7 mouse cellular contexts compared by ENCODE assay signal in the genomic region with DNA sequence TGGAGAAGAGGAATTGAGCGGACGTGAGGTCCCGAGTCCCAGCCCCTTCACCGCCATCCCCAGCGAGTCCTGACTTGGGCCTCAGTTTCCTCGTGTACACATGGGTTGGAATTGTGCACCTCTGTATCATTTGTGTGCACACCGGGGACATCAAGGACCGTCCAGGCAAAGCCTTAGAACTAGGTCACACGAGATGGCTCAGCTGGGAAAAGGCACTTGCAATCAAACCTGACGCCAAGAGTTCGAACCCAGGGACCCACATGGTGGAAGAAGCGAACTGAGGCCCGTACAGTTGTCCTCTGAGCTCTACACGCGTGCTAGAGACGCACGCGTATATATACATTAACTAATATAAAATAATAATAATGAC. TPM values are rescaled to one million over a fixed set of nuclear protein-coding genes. Genes with fewer than 3 reads are reported as not detected.
DNase-seq lines count a peak whose midpoint lies in the region; ATAC-seq and TF ChIP-seq lines count a peak whose summit lies in the region.

No protein-coding gene starts in this region.

- peak overlapping the region; percentile 84 for H3K4me3 ChIP-seq in spleen, adult 2 months (ENCODE audit: extremely low read depth, insufficient read depth, insufficient read length)
- H3K4me3 ChIP-seq in forebrain, embryonic 12.5 days (replicated peaks), result peak overlapping the region; percentile 79
- H3K4me3 ChIP-seq in limb, embryonic 14.5 days (replicated peaks; ENCODE audit: low read length), result peak overlapping the region; percentile 84
- peak overlapping the region; percentile 91 for H3K4me3 ChIP-seq in stomach, embryonic 15.5 days (replicated peaks)

- no peak for TF ChIP-seq CTCF in spleen, adult 2 months (IDR thresholded peaks at IDR 0.05; ENCODE audit: extremely low read depth, insufficient read depth, insufficient read length, insufficient replicate concordance)

- no peaks in the 10 kb centered on the region for H3K27me3 ChIP-seq in spleen, adult 2 months (ENCODE audit: control insufficient read depth, insufficient read depth, low read length)
- H3K27me3 ChIP-seq in forebrain, embryonic 12.5 days, result peaks cover 7% of the 10 kb centered on the region; the same call in 1 of the 2 replicates
- no peaks in the 10 kb centered on the region for H3K27me3 ChIP-seq in limb, embryonic 14.5 days (ENCODE audit: control insufficient read depth, insufficient read depth, low read length)
- H3K27me3 ChIP-seq in stomach, embryonic 15.5 days (replicated peaks), result no peaks in the 10 kb centered on the region

- WGBS in spleen, adult 2 months, result 11% methylated on average over 18 of the region's 18 CpGs
- 5% methylated on average over 18 of the region's 18 CpGs for WGBS in forebrain, embryonic 12.5 days
- WGBS in limb, embryonic 14.5 days, result 4% methylated on average over 17 of the region's 18 CpGs
- 4% methylated on average over 18 of the region's 18 CpGs for WGBS in stomach, embryonic 15.5 days

- ATAC-seq in forebrain, embryonic 12.5 days (ENCODE audit: low FRiP score), result no peak; the same call in 1 of the 2 replicates
- no peak for ATAC-seq in limb, embryonic 14.5 days (ENCODE audit: low FRiP score, low read depth)
- ATAC-seq in stomach, embryonic 15.5 days (ENCODE audit: insufficient read depth, low FRiP score, low read depth), result no peak

- no peaks in the 10 kb centered on the region for H3K9me3 ChIP-seq in forebrain, embryonic 12.5 days
- no peaks in the 10 kb centered on the region for H3K9me3 ChIP-seq in limb, embryonic 14.5 days (ENCODE audit: control insufficient read depth, low read length)
- H3K9me3 ChIP-seq in stomach, embryonic 15.5 days, result no peaks in the 10 kb centered on the region

- peak overlapping the region; percentile 67 for H3K9ac ChIP-seq in forebrain, embryonic 12.5 days
- H3K9ac ChIP-seq in limb, embryonic 14.5 days (ENCODE audit: low read depth, low read length, severe bottlenecking), result peak overlapping the region; percentile 80
- peak overlapping the region; percentile 51; the same call in 1 of the 2 replicates for H3K9ac ChIP-seq in stomach, embryonic 15.5 days

- DNase-seq in spleen, adult 2 months (ENCODE audit: low read depth in 1 of 2, low spot score in 2 of 2), result no peak
- DNase-seq in spleen, adult 12 weeks (ENCODE audit: low spot score), result no peak
- DNase-seq in limb, embryonic 14.5 days (ENCODE audit: low spot score), result no peak
- DNase-seq in gastrocnemius, postnatal 4 days (ENCODE audit: low spot score in 2 of 2), result no peak
- no peak for DNase-seq in lung, postnatal 36 days

- no peaks in the 10 kb centered on the region for H3K36me3 ChIP-seq in spleen, adult 2 months (ENCODE audit: control insufficient read depth, insufficient read depth, low read length)
- no peaks in the 10 kb centered on the region for H3K36me3 ChIP-seq in forebrain, embryonic 12.5 days (replicated peaks)
- H3K36me3 ChIP-seq in limb, embryonic 14.5 days (ENCODE audit: control insufficient read depth, insufficient read depth, low read length), result no peaks in the 10 kb centered on the region
- H3K36me3 ChIP-seq in stomach, embryonic 15.5 days, result no peaks in the 10 kb centered on the region

- H3K4me2 ChIP-seq in forebrain, embryonic 12.5 days, result peak overlapping the region; percentile 97
- H3K4me2 ChIP-seq in limb, embryonic 14.5 days (replicated peaks; ENCODE audit: low read depth, low read length, severe bottlenecking), result peak overlapping the region; percentile 98
- H3K4me2 ChIP-seq in stomach, embryonic 15.5 days, result peak overlapping the region; percentile 98

- H3K4me1 ChIP-seq in spleen, adult 2 months (ENCODE audit: control insufficient read depth, insufficient read depth, insufficient read length), result peaks cover 12% of the 10 kb centered on the region
- peaks cover 27% of the 10 kb centered on the region for H3K4me1 ChIP-seq in forebrain, embryonic 12.5 days
- H3K4me1 ChIP-seq in limb, embryonic 14.5 days (ENCODE audit: control insufficient read depth, insufficient read depth, low read length), result peaks cover 7% of the 10 kb centered on the region
- peaks cover 21% of the 10 kb centered on the region for H3K4me1 ChIP-seq in stomach, embryonic 15.5 days

- H3K27ac ChIP-seq in spleen, adult 2 months (ENCODE audit: insufficient read depth, low read length), result no peak overlapping the region
- H3K27ac ChIP-seq in forebrain, embryonic 12.5 days, result peak overlapping the region; percentile 79
- H3K27ac ChIP-seq in limb, embryonic 14.5 days (replicated peaks; ENCODE audit: low read depth, low read length), result peak overlapping the region; percentile 19; the same call in 1 of the 2 replicates
- peak overlapping the region; percentile 77; the same call in 1 of the 2 replicates for H3K27ac ChIP-seq in stomach, embryonic 15.5 days

- TF ChIP-seq POLR2A in spleen, adult 2 months (IDR thresholded peaks at IDR 0.05; ENCODE audit: low read depth, low read length), result no peak
- no peak for TF ChIP-seq POLR2A in limb, embryonic 14.5 days (IDR thresholded peaks at IDR 0.05; ENCODE audit: borderline replicate concordance, extremely low read depth, insufficient read depth, insufficient read length)

RNA-seq across cellular contexts. Expression of gene Bloc1s3, which starts 0.6 kb away (rescaled TPM):
- polyA plus RNA-seq in spleen, adult 2 months (2012; rRNA removed), result 8.8 and 13.9 TPM in 2 replicates
- polyA plus RNA-seq in forebrain, embryonic 12.5 days (2016; fragmentation: Nextera tagmentation; extraction: Ambion mirVana), result 3.5 and 3.9 TPM in 2 replicates
- 6.2 and 8.8 TPM in 2 replicates for polyA plus RNA-seq in limb, embryonic 14.5 days (2012; rRNA removed)
- 1.2 and 1.3 TPM in 2 replicates for polyA plus RNA-seq in limb, embryonic 14.5 days (2014; fragmentation: Nextera tagmentation; extraction: Ambion mirVana)
- polyA plus RNA-seq in stomach, embryonic 15.5 days (2015; fragmentation: Nextera tagmentation; extraction: Ambion mirVana), result 2.2 and 2.4 TPM in 2 replicates
- 1 to 10 TPM; 1.9 to 2.3 TPM for total RNA-seq in gastrocnemius, postnatal 4 days (2021)

RNA-seq across cellular contexts. Expression of gene Trappc6a, which starts 0.6 kb away (rescaled TPM):
- polyA plus RNA-seq in spleen, adult 2 months (2012; rRNA removed), result 54.4 and 75.5 TPM in 2 replicates
- polyA plus RNA-seq in forebrain, embryonic 12.5 days (2016; fragmentation: Nextera tagmentation; extraction: Ambion mirVana), result 43.6 and 47.5 TPM in 2 replicates
- polyA plus RNA-seq in limb, embryonic 14.5 days (2012; rRNA removed), result 58.0 and 71.6 TPM in 2 replicates
- 70.2 and 79.8 TPM in 2 replicates for polyA plus RNA-seq in limb, embryonic 14.5 days (2014; fragmentation: Nextera tagmentation; extraction: Ambion mirVana)
- 103 and 105 TPM in 2 replicates for polyA plus RNA-seq in stomach, embryonic 15.5 days (2015; fragmentation: Nextera tagmentation; extraction: Ambion mirVana)
- total RNA-seq in gastrocnemius, postnatal 4 days (2021), result 10 to 100 TPM; 27.3 to 30.6 TPM

RNA-seq across cellular contexts. Expression of gene Nkpd1, which starts 10.0 kb away (rescaled TPM):
- polyA plus RNA-seq in spleen, adult 2 months (2012; rRNA removed), result 2.2 and 2.3 TPM in 2 replicates
- polyA plus RNA-seq in forebrain, embryonic 12.5 days (2016; fragmentation: Nextera tagmentation; extraction: Ambion mirVana), result 0.17 TPM in 1 of 2 replicates, not detected in the other
- 0.29 and 0.36 TPM in 2 replicates for polyA plus RNA-seq in limb, embryonic 14.5 days (2012; rRNA removed)
- 0.17 and 0.22 TPM in 2 replicates for polyA plus RNA-seq in limb, embryonic 14.5 days (2014; fragmentation: Nextera tagmentation; extraction: Ambion mirVana)
- 0.30 and 0.83 TPM in 2 replicates for polyA plus RNA-seq in stomach, embryonic 15.5 days (2015; fragmentation: Nextera tagmentation; extraction: Ambion mirVana)
- under 1 TPM; 0.10 to 0.12 TPM for total RNA-seq in gastrocnemius, postnatal 4 days (2021)

RNA-seq across cellular contexts. Expression of gene Exoc3l2, which starts 44.5 kb away (rescaled TPM):
- 7.1 and 7.7 TPM in 2 replicates for polyA plus RNA-seq in spleen, adult 2 months (2012; rRNA removed)
- 0.51 and 0.69 TPM in 2 replicates for polyA plus RNA-seq in forebrain, embryonic 12.5 days (2016; fragmentation: Nextera tagmentation; extraction: Ambion mirVana)
- polyA plus RNA-seq in limb, embryonic 14.5 days (2012; rRNA removed), result 3.5 and 4.9 TPM in 2 replicates
- 1.6 and 1.9 TPM in 2 replicates for polyA plus RNA-seq in limb, embryonic 14.5 days (2014; fragmentation: Nextera tagmentation; extraction: Ambion mirVana)
- 0.94 and 1.3 TPM in 2 replicates for polyA plus RNA-seq in stomach, embryonic 15.5 days (2015; fragmentation: Nextera tagmentation; extraction: Ambion mirVana)
- total RNA-seq in gastrocnemius, postnatal 4 days (2021), result under 1 TPM; 0.65 to 0.83 TPM

RNA-seq across cellular contexts. Expression of gene Mark4, which starts 49.0 kb away (rescaled TPM):
- polyA plus RNA-seq in spleen, adult 2 months (2012; rRNA removed), result 14.6 and 23.4 TPM in 2 replicates
- polyA plus RNA-seq in forebrain, embryonic 12.5 days (2016; fragmentation: Nextera tagmentation; extraction: Ambion mirVana), result 14.0 and 14.3 TPM in 2 replicates
- polyA plus RNA-seq in limb, embryonic 14.5 days (2012; rRNA removed), result 34.8 and 39.8 TPM in 2 replicates
- 11.5 and 13.3 TPM in 2 replicates for polyA plus RNA-seq in limb, embryonic 14.5 days (2014; fragmentation: Nextera tagmentation; extraction: Ambion mirVana)
- 7.8 and 7.9 TPM in 2 replicates for polyA plus RNA-seq in stomach, embryonic 15.5 days (2015; fragmentation: Nextera tagmentation; extraction: Ambion mirVana)
- 10 to 100 TPM; 18.9 to 20.5 TPM for total RNA-seq in gastrocnemius, postnatal 4 days (2021)
